Mouse (Mus musculus) hindbrain, embryonic 10.5 days (tissue): Measurements from ENCODE around the gene Fbxl17. TPM values are rescaled to one million over a fixed set of nuclear protein-coding genes. Genes with fewer than 3 reads are reported as not detected.

Experiments used
- DNase-seq: peaks from one replicate; pipeline ENCODE4 v3.0.0-alpha.2; 2017; ENCODE audit warnings: low spot score
- H3K27ac ChIP-seq: fragments of 300-500 bp; sonication (generic); 2 replicates; pipeline ENCODE4 v1.5.1; 2016; ENCODE audit warnings: mild to moderate bottlenecking, moderate library complexity
- H3K27me3 ChIP-seq: fragments of 300-500 bp; sonication (generic); 2 replicates; pipeline ENCODE4 v1.6.1; 2016; ENCODE audit warnings: mild to moderate bottlenecking; ENCODE audit not compliant: poor library complexity, insufficient read depth, severe bottlenecking
- H3K36me3 ChIP-seq: fragments of 300-500 bp; sonication (generic); 2 replicates; pipeline ENCODE4 v1.6.1; 2016; ENCODE audit warnings: mild to moderate bottlenecking, moderate library complexity
- H3K4me1 ChIP-seq: fragments of 300-500 bp; sonication (generic); replicated peaks from 2 replicates; pipeline ENCODE4 v1.6.1; 2016; ENCODE audit warnings: mild to moderate bottlenecking
- H3K4me3 ChIP-seq: fragments of 300-500 bp; sonication (generic); 2 replicates; pipeline ENCODE4 v1.5.1; 2016; ENCODE audit warnings: mild to moderate bottlenecking, moderate library complexity
- H3K9me3 ChIP-seq: fragments of 300-500 bp; sonication (generic); 2 replicates; pipeline ENCODE4 v1.6.1; 2016; ENCODE audit warnings: mild to moderate bottlenecking, moderate library complexity
- WGBS: fragments of 180-500 bp; shearing (Covaris S2); methylation state at CpG from one replicate; pipeline ENCODE4 v1.1.7; 2016; 5-methylcytosine and 5-hydroxymethylcytosine counted together
- polyA plus RNA-seq: library from polyadenylated mRNA; unstranded; fragments of >200 nt; fragmentation: Nextera tagmentation; extraction: Ambion mirVana; gene quantifications from 2 replicates; pipeline ENCODE4 v1.2.1, GENCODE M21; 2016

Gene Fbxl17
- polyA plus RNA-seq, 1 experiment from 2014 or later, result 3.7 TPM

GRCm38 (mm10) chr17:63310021-63310420, 189.8 kb downstream of the Fbxl17 start:
- Histone ChIP-seq H3K27ac (no peak overlapping the region), H3K4me1 (no peaks in the 10 kb centered on the region), H3K9me3 (peaks cover 5% of the 10 kb centered on the region; the same call in 1 of the 2 replicates), H3K4me3 (no peak overlapping the region), H3K36me3 (no peaks in the 10 kb centered on the region), H3K27me3 (no peaks in the 10 kb centered on the region)
- 76% methylated on average over 3 of the region's 3 CpGs for WGBS
- no peak for DNase-seq

- Histone ChIP-seq H3K4me3 (no peak overlapping the region), H3K27ac (0 out of 2 replicates have a peak overlapping the region, but pooled peaks have one; percentile 29), H3K4me1 (peaks cover 21% of the 10 kb centered on the region), H3K9me3 (no peaks in the 10 kb centered on the region), H3K36me3 (no peaks in the 10 kb centered on the region), H3K27me3 (no peaks in the 10 kb centered on the region)
- no peak for DNase-seq
- 43% methylated on average over 4 of the region's 4 CpGs for WGBS
Observed at GRCm38 (mm10) chr17:63303862-63304261, 196.0 kb downstream of the Fbxl17 start.

- H3K9me3 ChIP-seq, result no peaks in the 10 kb centered on the region
- H3K27ac ChIP-seq, result peak overlapping the region; percentile 4; the same call in 1 of the 2 replicates
- DNase-seq, result no peak
- H3K4me3 ChIP-seq, result no peak overlapping the region
- no peaks in the 10 kb centered on the region for H3K36me3 ChIP-seq
- WGBS, result 54% methylated on average over 12 of the region's 12 CpGs
- H3K4me1 ChIP-seq, result peaks cover 21% of the 10 kb centered on the region
- no peaks in the 10 kb centered on the region for H3K27me3 ChIP-seq
Observed at GRCm38 (mm10) chr17:63301822-63302393, 197.9 kb downstream of the Fbxl17 start.

- Histone ChIP-seq H3K4me3 (no peak overlapping the region), H3K36me3 (no peaks in the 10 kb centered on the region), H3K9me3 (no peaks in the 10 kb centered on the region), H3K4me1 (peaks cover 14% of the 10 kb centered on the region), H3K27me3 (no peaks in the 10 kb centered on the region), H3K27ac (peak overlapping the region; percentile 29; the same call in 1 of the 2 replicates)
- 61% methylated on average over 2 of the region's 2 CpGs for WGBS
- DNase-seq, result no peak
Observed at GRCm38 (mm10) chr17:63295471-63295870, 204.3 kb downstream of the Fbxl17 start.

- peak overlapping the region; percentile 29; the same call in 1 of the 2 replicates for H3K27ac ChIP-seq
Observed at GRCm38 (mm10) chr17:63294961-63295360, 204.9 kb downstream of the Fbxl17 start.

GRCm38 (mm10) chr17:63293979-63294378, 205.8 kb downstream of the Fbxl17 start:
- H3K36me3 ChIP-seq, result no peaks in the 10 kb centered on the region
- H3K27ac ChIP-seq, result no peak overlapping the region
- H3K4me3 ChIP-seq, result no peak overlapping the region
- H3K27me3 ChIP-seq, result no peaks in the 10 kb centered on the region
- no peaks in the 10 kb centered on the region for H3K9me3 ChIP-seq
- DNase-seq, result no peak
- H3K4me1 ChIP-seq, result peaks cover 14% of the 10 kb centered on the region
- 36% methylated on average over 3 of the region's 3 CpGs for WGBS

More at GRCm38 (mm10) chr17:63294961-63295360, 204.9 kb downstream of the Fbxl17 start:
- no peak for DNase-seq
- Histone ChIP-seq H3K4me3 (no peak overlapping the region), H3K9me3 (no peaks in the 10 kb centered on the region), H3K36me3 (no peaks in the 10 kb centered on the region), H3K27me3 (no peaks in the 10 kb centered on the region), H3K4me1 (peaks cover 14% of the 10 kb centered on the region)
- 59% methylated on average over 3 of the region's 3 CpGs for WGBS

- Histone ChIP-seq H3K9me3 (no peaks in the 10 kb centered on the region), H3K27me3 (no peaks in the 10 kb centered on the region), H3K27ac (no peak overlapping the region), H3K4me1 (peaks cover 7% of the 10 kb centered on the region), H3K36me3 (no peaks in the 10 kb centered on the region), H3K4me3 (no peak overlapping the region)
- 88% methylated on average over 1 of the region's 1 CpGs for WGBS
- no peak for DNase-seq
Observed at GRCm38 (mm10) chr17:63289317-63289913, 210.4 kb downstream of the Fbxl17 start.

- Histone ChIP-seq H3K4me3 (no peak overlapping the region), H3K27ac (no peak overlapping the region), H3K4me1 (peaks cover 4% of the 10 kb centered on the region), H3K9me3 (no peaks in the 10 kb centered on the region), H3K36me3 (no peaks in the 10 kb centered on the region), H3K27me3 (no peaks in the 10 kb centered on the region)
- DNase-seq, result no peak
- 96% methylated on average over 4 of the region's 4 CpGs for WGBS
Observed at GRCm38 (mm10) chr17:63288850-63289249, 211.0 kb downstream of the Fbxl17 start.

GRCm38 (mm10) chr17:63287413-63287812, 212.4 kb downstream of the Fbxl17 start:
- Histone ChIP-seq H3K4me1 (no peaks in the 10 kb centered on the region; the same call in 1 of the 2 replicates), H3K4me3 (no peak overlapping the region), H3K27me3 (no peaks in the 10 kb centered on the region), H3K9me3 (no peaks in the 10 kb centered on the region), H3K27ac (no peak overlapping the region), H3K36me3 (no peaks in the 10 kb centered on the region)
- DNase-seq, result no peak
- 84% methylated on average over 2 of the region's 2 CpGs for WGBS

GRCm38 (mm10) chr17:63285265-63285939, 214.4 kb downstream of the Fbxl17 start:
- Histone ChIP-seq H3K4me3 (no peak overlapping the region), H3K9me3 (no peaks in the 10 kb centered on the region), H3K36me3 (no peaks in the 10 kb centered on the region), H3K27ac (peak overlapping the region; percentile 2; the same call in 1 of the 2 replicates), H3K27me3 (no peaks in the 10 kb centered on the region), H3K4me1 (no peaks in the 10 kb centered on the region; the same call in 1 of the 2 replicates)
- WGBS, result 81% methylated on average over 11 of the region's 11 CpGs
- no peak for DNase-seq

GRCm38 (mm10) chr17:63284074-63284473, 215.7 kb downstream of the Fbxl17 start:
- H3K27ac ChIP-seq, result no peak overlapping the region

GRCm38 (mm10) chr17:63282004-63282403, 217.8 kb downstream of the Fbxl17 start:
- no peaks in the 10 kb centered on the region for H3K27me3 ChIP-seq
- no peaks in the 10 kb centered on the region for H3K36me3 ChIP-seq
- no peak overlapping the region for H3K4me3 ChIP-seq
- no peaks in the 10 kb centered on the region for H3K9me3 ChIP-seq
- H3K27ac ChIP-seq, result no peak overlapping the region
- WGBS, result 82% methylated on average over 5 of the region's 5 CpGs
- DNase-seq, result no peak
- H3K4me1 ChIP-seq, result no peaks in the 10 kb centered on the region; the same call in 1 of the 2 replicates

More at GRCm38 (mm10) chr17:63284074-63284473, 215.7 kb downstream of the Fbxl17 start:
- Histone ChIP-seq H3K9me3 (no peaks in the 10 kb centered on the region), H3K27me3 (no peaks in the 10 kb centered on the region), H3K4me1 (no peaks in the 10 kb centered on the region; the same call in 1 of the 2 replicates), H3K36me3 (no peaks in the 10 kb centered on the region), H3K4me3 (no peak overlapping the region)
- WGBS, result 86% methylated on average over 4 of the region's 4 CpGs
- DNase-seq, result no peak

- Histone ChIP-seq H3K4me1 (no peaks in the 10 kb centered on the region; the same call in 1 of the 2 replicates), H3K27me3 (no peaks in the 10 kb centered on the region), H3K9me3 (no peaks in the 10 kb centered on the region), H3K27ac (no peak overlapping the region), H3K36me3 (no peaks in the 10 kb centered on the region), H3K4me3 (no peak overlapping the region)
- no peak for DNase-seq
- WGBS, result 81% methylated on average over 2 of the region's 2 CpGs
Observed at GRCm38 (mm10) chr17:63280990-63281389, 218.8 kb downstream of the Fbxl17 start.
